In genomic region chr2:21958802-21959201, GRCm38 (mm10) we compare ENCODE assay signal across 8 mouse cellular contexts.
DNase-seq lines count a peak whose midpoint lies in the region; ATAC-seq and TF ChIP-seq lines count a peak whose summit lies in the region.

No protein-coding gene starts in this region.

- TF ChIP-seq CTCF in bone marrow macrophage, adult 2 months (IDR thresholded peaks at IDR 0.05; ENCODE audit: low read depth, low read length) = no peak

- ATAC-seq in heart, embryonic 12.5 days (ENCODE audit: insufficient number of reproducible peaks, low FRiP score) = peak; percentile 61; the same call in 1 of the 2 replicates
- ATAC-seq in hindbrain, embryonic 12.5 days (ENCODE audit: low FRiP score) = 0 out of 2 replicates have a peak, but pooled peaks have one; percentile 7
- ATAC-seq in midbrain, embryonic 12.5 days (ENCODE audit: low FRiP score, low read depth) = peak; percentile 25; the same call in 1 of the 2 replicates

- H3K4me1 ChIP-seq in heart, embryonic 12.5 days (replicated peaks) = peaks cover 11% of the 10 kb centered on the region
- H3K4me1 ChIP-seq in bone marrow macrophage, adult 2 months (ENCODE audit: control insufficient read depth, insufficient read depth, low read length) = no peaks in the 10 kb centered on the region
- peaks cover 15% of the 10 kb centered on the region for H3K4me1 ChIP-seq in hindbrain, embryonic 12.5 days
- H3K4me1 ChIP-seq in midbrain, embryonic 12.5 days = peaks cover 13% of the 10 kb centered on the region

- intact Hi-C loops in heart, postnatal 14 days (cut with DNase I) = loop anchor here (5.0 kb wide), 1 partner anchor 903 kb away; no protein-coding TSS in a partner anchor

- no peak overlapping the region for H3K9ac ChIP-seq in heart, embryonic 12.5 days
- H3K9ac ChIP-seq in hindbrain, embryonic 12.5 days = no peak overlapping the region
- H3K9ac ChIP-seq in midbrain, embryonic 12.5 days (replicated peaks) = no peak overlapping the region

- WGBS in heart, embryonic 12.5 days = 39% methylated on average over 3 of the region's 3 CpGs
- 42% methylated on average over 3 of the region's 3 CpGs for WGBS in hindbrain, embryonic 12.5 days
- 39% methylated on average over 3 of the region's 3 CpGs for WGBS in midbrain, embryonic 12.5 days

- peak overlapping the region; percentile 54; the same call in 1 of the 2 replicates for H3K27ac ChIP-seq in heart, embryonic 12.5 days (ENCODE audit: poor library complexity, severe bottlenecking)
- H3K27ac ChIP-seq in bone marrow macrophage, adult 2 months (ENCODE audit: insufficient read depth, low read depth, low read length) = no peak overlapping the region
- H3K27ac ChIP-seq in hindbrain, embryonic 12.5 days = peak overlapping the region; percentile 64; the same call in 1 of the 2 replicates
- peak overlapping the region; percentile 65 for H3K27ac ChIP-seq in midbrain, embryonic 12.5 days (replicated peaks)

- DNase-seq in heart, postnatal 14 days = no peak
- no peak for DNase-seq in testis, postnatal 14 days (ENCODE audit: low spot score)
- DNase-seq in cerebellum, postnatal 36 days = no peak
- no peak for DNase-seq in embryo, embryonic 10 days (ENCODE audit: low spot score)

- no peak for TF ChIP-seq POLR2A in bone marrow macrophage, adult 2 months (IDR thresholded peaks at IDR 0.05; ENCODE audit: borderline replicate concordance, low read depth, low read length)

- H3K36me3 ChIP-seq in heart, embryonic 12.5 days = no peaks in the 10 kb centered on the region
- H3K36me3 ChIP-seq in hindbrain, embryonic 12.5 days = no peaks in the 10 kb centered on the region
- no peaks in the 10 kb centered on the region for H3K36me3 ChIP-seq in midbrain, embryonic 12.5 days

- no peaks in the 10 kb centered on the region for H3K27me3 ChIP-seq in heart, embryonic 12.5 days (replicated peaks)
- H3K27me3 ChIP-seq in hindbrain, embryonic 12.5 days = no peaks in the 10 kb centered on the region
- no peaks in the 10 kb centered on the region for H3K27me3 ChIP-seq in midbrain, embryonic 12.5 days

- H3K4me2 ChIP-seq in heart, embryonic 12.5 days = peak overlapping the region; percentile 55
- H3K4me2 ChIP-seq in hindbrain, embryonic 12.5 days (replicated peaks) = peak overlapping the region; percentile 35
- H3K4me2 ChIP-seq in midbrain, embryonic 12.5 days (replicated peaks) = peak overlapping the region; percentile 37

- H3K4me3 ChIP-seq in heart, embryonic 12.5 days = peak overlapping the region; percentile 27
- H3K4me3 ChIP-seq in bone marrow macrophage, adult 2 months (ENCODE audit: insufficient read depth, low read length) = peak overlapping the region; percentile 11; the same call in 1 of the 2 replicates
- H3K4me3 ChIP-seq in hindbrain, embryonic 12.5 days = no peak overlapping the region
- no peak overlapping the region for H3K4me3 ChIP-seq in midbrain, embryonic 12.5 days

- no peaks in the 10 kb centered on the region for H3K9me3 ChIP-seq in heart, embryonic 12.5 days (replicated peaks)
- H3K9me3 ChIP-seq in hindbrain, embryonic 12.5 days (replicated peaks) = no peaks in the 10 kb centered on the region
- H3K9me3 ChIP-seq in midbrain, embryonic 12.5 days = no peaks in the 10 kb centered on the region

Comparison
In these comparisons a context has a peak if more than half of its experiments do, and no peak if none do; other contexts are left out.
1. ATAC-seq: peak in every context shown above with its lines; median percentile 61 in heart, embryonic 12.5 days; 25 in midbrain, embryonic 12.5 days; 7 in hindbrain, embryonic 12.5 days.
2. H3K4me3 ChIP-seq: peak in heart, embryonic 12.5 days (single experiment) and bone marrow macrophage, adult 2 months (single experiment); none in hindbrain, embryonic 12.5 days (single experiment) and midbrain, embryonic 12.5 days (single experiment).
3. Peak in every context shown above with its lines, with median percentiles within 50 percentile points of each other: H3K4me2 ChIP-seq.